Comparison of ENCODE assay signal across 9 mouse cellular contexts in the genomic region with DNA sequence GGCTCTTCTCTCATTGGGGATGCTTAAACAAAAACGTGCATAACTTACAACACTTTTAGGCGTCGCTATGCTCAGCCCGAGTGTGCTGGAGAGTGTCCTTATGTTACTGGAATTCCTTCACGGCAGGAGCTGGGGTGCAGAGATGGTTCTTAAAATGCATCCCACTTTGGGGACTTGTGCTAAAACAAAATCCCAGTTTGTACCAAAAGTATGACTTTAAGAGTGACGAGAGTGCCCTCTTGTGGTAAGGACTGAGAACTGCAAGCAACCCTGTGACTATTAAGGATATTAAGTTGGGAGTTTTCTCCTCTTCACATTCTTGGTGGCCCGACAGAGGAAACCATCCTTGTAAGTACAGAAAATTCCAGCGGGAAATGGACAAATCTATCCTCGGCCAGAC.
A peak's percentile ranks its signal among the peaks of the same experiment; 100 is the strongest.
DNase-seq lines count a peak whose midpoint lies in the region; ATAC-seq and TF ChIP-seq lines count a peak whose summit lies in the region.
"Had no signal": no experiment of that assay in that cellular context is flagged by ENCODE, and none has a peak within 500 bp of the region (broad histone marks: within the 10 kb centered on the region; RNA-seq: fewer than 3 reads in every experiment).

No protein-coding gene starts in this region.

- 30% methylated on average over 9 of the region's 9 CpGs for WGBS in heart, adult 2 months
- WGBS in heart, embryonic 11.5 days (ENCODE audit: insufficient replicate concordance) = 29% methylated on average over 9 of the region's 9 CpGs

- H3K36me3 ChIP-seq in heart, adult 2 months (ENCODE audit: control insufficient read depth, insufficient read depth, low read length) = no peaks in the 10 kb centered on the region
- no peaks in the 10 kb centered on the region for H3K36me3 ChIP-seq in heart, embryonic 11.5 days (ENCODE audit: control insufficient read depth, insufficient read depth, low read length)
- H3K36me3 ChIP-seq: liver, embryonic 13.5 days had no signal

- H3K4me1 ChIP-seq in heart, adult 2 months (ENCODE audit: control insufficient read depth, insufficient read depth, low read length) = no peaks in the 10 kb centered on the region
- no peaks in the 10 kb centered on the region for H3K4me1 ChIP-seq in heart, embryonic 11.5 days (ENCODE audit: control insufficient read depth, insufficient read depth, low read length)

- H3K27ac ChIP-seq in heart, adult 2 months = no peak overlapping the region
- no peak overlapping the region for H3K27ac ChIP-seq in heart, embryonic 11.5 days (ENCODE audit: low read depth, low read length)
- H3K27ac ChIP-seq: liver, embryonic 13.5 days had no signal

- H3K4me2 ChIP-seq in heart, embryonic 11.5 days = no peak overlapping the region
- H3K4me2 ChIP-seq: liver, embryonic 13.5 days had no signal

- TF ChIP-seq CTCF in heart, adult 2 months (IDR thresholded peaks at IDR 0.05) = no peak; the same call in 1 of the 2 replicates

- H3K9me3 ChIP-seq in heart, embryonic 11.5 days (replicated peaks; ENCODE audit: control insufficient read depth, low read length) = no peaks in the 10 kb centered on the region
- H3K9me3 ChIP-seq: liver, embryonic 13.5 days had no signal

- no peaks in the 10 kb centered on the region for H3K27me3 ChIP-seq in heart, adult 2 months (ENCODE audit: control insufficient read depth, insufficient read depth, low read length)
- H3K27me3 ChIP-seq in heart, embryonic 11.5 days (ENCODE audit: control insufficient read depth, insufficient read depth, low read length) = peaks cover 5% of the 10 kb centered on the region; the same call in 1 of the 2 replicates
- H3K27me3 ChIP-seq: liver, embryonic 13.5 days had no signal

- no peak for ATAC-seq in heart, embryonic 11.5 days (replicated peaks; ENCODE audit: insufficient number of reproducible peaks, low FRiP score, low TSS enrichment)

- H3K79me2 ChIP-seq in heart, adult 2 months (replicated peaks; ENCODE audit: control insufficient read depth, insufficient read depth, low read length) = no peaks in the 10 kb centered on the region

- no peak overlapping the region for H3K4me3 ChIP-seq in heart, adult 2 months
- H3K4me3 ChIP-seq in heart, embryonic 11.5 days (ENCODE audit: low read depth, low read length) = no peak overlapping the region
- H3K4me3 ChIP-seq: liver, embryonic 13.5 days had no signal

- no peak for TF ChIP-seq POLR2A in heart, adult 2 months (IDR thresholded peaks at IDR 0.05; ENCODE audit: insufficient read depth, low read depth, low read length)

- no peak for TF ChIP-seq EP300 in heart, adult 2 months (IDR thresholded peaks at IDR 0.05; ENCODE audit: insufficient read depth, low read depth, low read length)

- intact Hi-C loops in heart, adult 2 months (cut with DNase I) = loop anchor here (5.0 to 10.0 kb wide), 2 partner anchors 67 to 150 kb away; no protein-coding TSS in a partner anchor

- H3K9ac ChIP-seq in heart, adult 2 months (ENCODE audit: low read depth, low read length) = no peak overlapping the region
- H3K9ac ChIP-seq in heart, embryonic 11.5 days (ENCODE audit: low read depth, low read length) = no peak overlapping the region
- H3K9ac ChIP-seq: liver, embryonic 13.5 days had no signal

- peak; percentile 11 to 49 for DNase-seq in heart, adult 2 months
- peak; percentile 65 for DNase-seq in MN1 (ENCODE audit: low spot score)
- DNase-seq in cerebellum, postnatal 14 days = peak; percentile 85 to 87
- DNase-seq in frontal cortex, postnatal 14 days (ENCODE audit: low spot score in 2 of 2) = peak; percentile 65 to 79
- peak; percentile 73 to 87 for DNase-seq in layer of hippocampus, adult 8-10 months (ENCODE audit: low spot score in 2 of 2)
- peak; percentile 78 for DNase-seq in lung, postnatal 14 days
- DNase-seq in spleen, postnatal 4 days (ENCODE audit: low spot score in 2 of 2) = peak; percentile 47 to 74
- DNase-seq: liver, embryonic 13.5 days had no signal

Comparison
In these comparisons a context has a peak if more than half of its experiments do, and no peak if none do; other contexts are left out.
1. DNase-seq: peak in every context shown above with its lines; median percentile 86 in cerebellum, postnatal 14 days; 80 in layer of hippocampus, adult 8-10 months; 78 in lung, postnatal 14 days; 72 in frontal cortex, postnatal 14 days; 65 in MN1; 60 in spleen, postnatal 4 days; 30 in heart, adult 2 months.